In genomic region chr11:79661877-79662545, GRCm38 (mm10) we compare ENCODE assay signal across 10 mouse cellular contexts.
DNase-seq lines count a peak whose midpoint lies in the region; ATAC-seq and TF ChIP-seq lines count a peak whose summit lies in the region.
"Had no signal": no experiment of that assay in that cellular context is flagged by ENCODE, and none has a peak within 500 bp of the region (broad histone marks: within the 10 kb centered on the region; RNA-seq: fewer than 3 reads in every experiment).

No protein-coding gene starts in this region.

- H3K4me1 ChIP-seq in heart, embryonic 10.5 days, result peaks cover 34% of the 10 kb centered on the region
- peaks cover 49% of the 10 kb centered on the region for H3K4me1 ChIP-seq in hindbrain, embryonic 13.5 days (replicated peaks)
- peaks cover 36% of the 10 kb centered on the region for H3K4me1 ChIP-seq in neural tube, embryonic 13.5 days (replicated peaks)
- peaks cover 4% of the 10 kb centered on the region for H3K4me1 ChIP-seq in lung, postnatal 0 days (ENCODE audit: insufficient read depth, low read depth, low read length)

- no peaks in the 10 kb centered on the region for H3K36me3 ChIP-seq in heart, embryonic 10.5 days
- H3K36me3 ChIP-seq in hindbrain, embryonic 13.5 days, result no peaks in the 10 kb centered on the region
- H3K36me3 ChIP-seq in neural tube, embryonic 13.5 days, result no peaks in the 10 kb centered on the region
- no peaks in the 10 kb centered on the region for H3K36me3 ChIP-seq in lung, postnatal 0 days (ENCODE audit: insufficient read depth, low read length)

- H3K4me2 ChIP-seq in hindbrain, embryonic 13.5 days, result peak overlapping the region; percentile 93
- H3K4me2 ChIP-seq in neural tube, embryonic 13.5 days, result peak overlapping the region; percentile 86
- no peak overlapping the region for H3K4me2 ChIP-seq in lung, postnatal 0 days (replicated peaks; ENCODE audit: low read depth, low read length)

- no peaks in the 10 kb centered on the region for H3K9me3 ChIP-seq in heart, embryonic 10.5 days
- no peaks in the 10 kb centered on the region for H3K9me3 ChIP-seq in hindbrain, embryonic 13.5 days
- no peaks in the 10 kb centered on the region for H3K9me3 ChIP-seq in neural tube, embryonic 13.5 days
- H3K9me3 ChIP-seq in lung, postnatal 0 days (ENCODE audit: low read length), result no peaks in the 10 kb centered on the region
- H3K9me3 ChIP-seq: megakaryocyte, embryonic 14.5 days had no signal

- peak overlapping the region; percentile 67; the same call in 1 of the 2 replicates for H3K4me3 ChIP-seq in heart, embryonic 10.5 days
- H3K4me3 ChIP-seq in hindbrain, embryonic 13.5 days, result peak overlapping the region; percentile 62; the same call in 1 of the 2 replicates
- peak overlapping the region; percentile 57 for H3K4me3 ChIP-seq in neural tube, embryonic 13.5 days
- no peak overlapping the region for H3K4me3 ChIP-seq in lung, postnatal 0 days (ENCODE audit: low read depth, low read length)

- ATAC-seq in hindbrain, embryonic 13.5 days (ENCODE audit: low FRiP score), result no peak
- no peak for ATAC-seq in neural tube, embryonic 13.5 days (ENCODE audit: low read depth)
- no peak for ATAC-seq in lung, postnatal 0 days

- intact Hi-C loops in heart, postnatal 14 days (cut with DNase I), result no loop called here

- 58% methylated on average over 6 of the region's 6 CpGs for WGBS in heart, embryonic 10.5 days
- 69% methylated on average over 6 of the region's 6 CpGs for WGBS in hindbrain, embryonic 13.5 days
- WGBS in large intestine, adult 2 months, result 50% methylated on average over 6 of the region's 6 CpGs
- WGBS in neural tube, embryonic 13.5 days, result 60% methylated on average over 6 of the region's 6 CpGs
- WGBS in lung, postnatal 0 days, result 67% methylated on average over 6 of the region's 6 CpGs

- peak overlapping the region; percentile 82 for H3K9ac ChIP-seq in hindbrain, embryonic 13.5 days
- peak overlapping the region; percentile 79; the same call in 1 of the 2 replicates for H3K9ac ChIP-seq in neural tube, embryonic 13.5 days
- no peak overlapping the region for H3K9ac ChIP-seq in lung, postnatal 0 days (replicated peaks; ENCODE audit: low read depth)

- no peak for TF ChIP-seq CTCF in lung, postnatal 0 days (IDR thresholded peaks at IDR 0.05)

- peaks cover 50% of the 10 kb centered on the region for H3K27me3 ChIP-seq in heart, embryonic 10.5 days (ENCODE audit: insufficient read depth, poor library complexity, severe bottlenecking)
- H3K27me3 ChIP-seq in hindbrain, embryonic 13.5 days, result no peaks in the 10 kb centered on the region
- no peaks in the 10 kb centered on the region for H3K27me3 ChIP-seq in neural tube, embryonic 13.5 days
- no peaks in the 10 kb centered on the region for H3K27me3 ChIP-seq in lung, postnatal 0 days (replicated peaks; ENCODE audit: insufficient read depth, low read length)

- no peak for TF ChIP-seq EP300 in lung, postnatal 0 days (IDR thresholded peaks at IDR 0.05)

- no peak for DNase-seq in heart, embryonic 10.5 days (ENCODE audit: low spot score)
- no peak for DNase-seq in heart, postnatal 14 days
- DNase-seq in large intestine, adult 2 months (ENCODE audit: low read depth, low spot score), result peak; percentile 38
- DNase-seq in lung, postnatal 0 days (ENCODE audit: low spot score), result no peak
- DNase-seq in adrenal gland, postnatal 25 days, result no peak
- DNase-seq in gastrocnemius, postnatal 10 days, result no peak
- DNase-seq: B cell, adult 2 months had no signal

- no peak overlapping the region for H3K27ac ChIP-seq in heart, embryonic 10.5 days
- H3K27ac ChIP-seq in hindbrain, embryonic 13.5 days, result no peak overlapping the region
- no peak overlapping the region for H3K27ac ChIP-seq in neural tube, embryonic 13.5 days (replicated peaks)
- no peak overlapping the region for H3K27ac ChIP-seq in lung, postnatal 0 days (ENCODE audit: low read length)
